10 mouse cellular contexts compared by ENCODE assay signal in the genomic region with DNA sequence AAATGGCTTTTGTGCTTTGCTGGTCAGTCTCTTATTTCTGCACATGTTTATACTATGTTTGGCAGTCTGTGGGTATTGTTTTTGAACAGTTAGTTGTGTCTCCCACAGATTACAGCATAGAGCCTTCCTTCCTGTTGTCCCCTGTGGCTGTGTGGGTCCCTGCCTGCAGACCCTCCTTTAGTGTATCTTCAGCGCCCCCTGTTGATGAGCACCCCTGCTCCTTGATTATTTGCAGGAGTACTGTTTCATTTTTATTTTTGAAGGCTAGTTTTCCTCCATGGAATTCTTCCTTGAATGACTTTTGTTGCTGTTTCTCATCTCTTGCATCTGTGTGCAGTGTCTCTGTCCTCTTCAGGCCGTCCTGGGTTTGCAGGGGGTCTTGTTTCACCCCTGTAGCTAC. TPM values are rescaled to one million over a fixed set of nuclear protein-coding genes. Genes with fewer than 3 reads are reported as not detected.
DNase-seq lines count a peak whose midpoint lies in the region; ATAC-seq and TF ChIP-seq lines count a peak whose summit lies in the region.
"Had no signal": no experiment of that assay in that cellular context is flagged by ENCODE, and none has a peak within 500 bp of the region (broad histone marks: within the 10 kb centered on the region; RNA-seq: fewer than 3 reads in every experiment).

No protein-coding gene starts in this region.

- no peak overlapping the region for H3K4me3 ChIP-seq in forebrain, embryonic 14.5 days (ENCODE audit: low read depth, low read length)
- H3K4me3 ChIP-seq in forebrain, embryonic 10.5 days: no peak overlapping the region
- H3K4me3 ChIP-seq in liver, adult 2 months (ENCODE audit: insufficient read depth, low read depth, low read length): no peak overlapping the region
- no peak overlapping the region for H3K4me3 ChIP-seq in liver, embryonic 12.5 days
- H3K4me3 ChIP-seq: heart, embryonic 15.5 days; midbrain, embryonic 12.5 days had no signal

- H3K79me2 ChIP-seq in liver, adult 2 months (ENCODE audit: control insufficient read depth, insufficient read depth, low read length): no peaks in the 10 kb centered on the region

- no peaks in the 10 kb centered on the region for H3K27me3 ChIP-seq in forebrain, embryonic 14.5 days (replicated peaks; ENCODE audit: control insufficient read depth, insufficient read depth, low read length)
- H3K27me3 ChIP-seq in forebrain, embryonic 10.5 days (ENCODE audit: poor library complexity, severe bottlenecking): no peaks in the 10 kb centered on the region
- no peaks in the 10 kb centered on the region for H3K27me3 ChIP-seq in liver, adult 2 months (ENCODE audit: control insufficient read depth, insufficient read depth, low read length)
- H3K27me3 ChIP-seq in liver, embryonic 12.5 days (replicated peaks): no peaks in the 10 kb centered on the region
- H3K27me3 ChIP-seq: heart, embryonic 15.5 days; midbrain, embryonic 12.5 days had no signal

- peak; percentile 70 for DNase-seq in forebrain, embryonic 14.5 days (ENCODE audit: low spot score)
- DNase-seq in forebrain, embryonic 10.5 days (ENCODE audit: extremely low spot score, low spot score): no peak
- DNase-seq in liver, adult 2 months (ENCODE audit: extremely low read depth, low read depth, low spot score): no peak
- peak; percentile 15 for DNase-seq in adipocyte (ENCODE audit: low spot score)
- DNase-seq in heart, postnatal 36 days: peak; percentile 34 to 62
- DNase-seq in thymus, postnatal 36 days: peak; percentile 66 to 69

- no peak for TF ChIP-seq POLR2A in liver, adult 2 months (IDR thresholded peaks at IDR 0.05; ENCODE audit: extremely low read depth, insufficient read depth, low read length)

- no peak for ATAC-seq in forebrain, embryonic 14.5 days
- no peak for ATAC-seq in liver, embryonic 12.5 days
- peak; percentile 86 for ATAC-seq in megakaryocyte progenitor cell, adult 5-6 weeks (replicated peaks; ENCODE audit: poor library complexity)

- peak; percentile 44 for TF ChIP-seq CTCF in liver, adult 2 months (IDR thresholded peaks at IDR 0.05; ENCODE audit: low read depth, low read length)

- no peaks in the 10 kb centered on the region for H3K4me1 ChIP-seq in forebrain, embryonic 14.5 days (ENCODE audit: control insufficient read depth, insufficient read depth, low read length)
- H3K4me1 ChIP-seq in forebrain, embryonic 10.5 days: no peaks in the 10 kb centered on the region
- H3K4me1 ChIP-seq in liver, adult 2 months (ENCODE audit: control insufficient read depth, insufficient read depth, low read length): no peaks in the 10 kb centered on the region
- peaks cover 6% of the 10 kb centered on the region; the same call in 1 of the 2 replicates for H3K4me1 ChIP-seq in liver, embryonic 12.5 days
- H3K4me1 ChIP-seq: heart, embryonic 15.5 days; midbrain, embryonic 12.5 days had no signal

- no peak overlapping the region for H3K27ac ChIP-seq in forebrain, embryonic 14.5 days (ENCODE audit: low read depth, low read length)
- H3K27ac ChIP-seq in forebrain, embryonic 10.5 days: no peak overlapping the region
- H3K27ac ChIP-seq in liver, adult 2 months (replicated peaks; ENCODE audit: insufficient read depth, low read depth, low read length): no peak overlapping the region
- no peak overlapping the region for H3K27ac ChIP-seq in liver, embryonic 12.5 days
- H3K27ac ChIP-seq: heart, embryonic 15.5 days; midbrain, embryonic 12.5 days had no signal

- H3K9ac ChIP-seq in forebrain, embryonic 14.5 days (ENCODE audit: low read length): no peak overlapping the region
- no peak overlapping the region for H3K9ac ChIP-seq in liver, adult 2 months (ENCODE audit: low read depth, low read length)
- H3K9ac ChIP-seq in liver, embryonic 12.5 days: no peak overlapping the region
- H3K9ac ChIP-seq: heart, embryonic 15.5 days; midbrain, embryonic 12.5 days had no signal

- H3K4me2 ChIP-seq in forebrain, embryonic 14.5 days (ENCODE audit: low read length): no peak overlapping the region
- H3K4me2 ChIP-seq in liver, embryonic 12.5 days: no peak overlapping the region
- H3K4me2 ChIP-seq: heart, embryonic 15.5 days; midbrain, embryonic 12.5 days had no signal

- WGBS in forebrain, embryonic 14.5 days: 39% methylated on average over 2 of the region's 2 CpGs
- 50% methylated on average over 2 of the region's 2 CpGs for WGBS in forebrain, embryonic 10.5 days
- 61% methylated on average over 2 of the region's 2 CpGs for WGBS in liver, adult 2 months
- WGBS in liver, embryonic 12.5 days (ENCODE audit: insufficient replicate concordance): 37% methylated on average over 2 of the region's 2 CpGs

- no peaks in the 10 kb centered on the region for H3K9me3 ChIP-seq in forebrain, embryonic 14.5 days (replicated peaks; ENCODE audit: control insufficient read depth, low read length)
- no peaks in the 10 kb centered on the region for H3K9me3 ChIP-seq in forebrain, embryonic 10.5 days
- H3K9me3 ChIP-seq in liver, embryonic 12.5 days (replicated peaks): no peaks in the 10 kb centered on the region
- H3K9me3 ChIP-seq: heart, embryonic 15.5 days; midbrain, embryonic 12.5 days had no signal

- intact Hi-C loops in heart, postnatal 36 days (cut with DNase I): loop anchor here (2.0 kb wide), 1 partner anchor 86 kb away; no protein-coding TSS in a partner anchor

- H3K36me3 ChIP-seq in forebrain, embryonic 14.5 days (ENCODE audit: control insufficient read depth, insufficient read depth, low read length): peaks cover 35% of the 10 kb centered on the region
- H3K36me3 ChIP-seq in forebrain, embryonic 10.5 days (replicated peaks): peaks cover 75% of the 10 kb centered on the region
- peaks cover 10% of the 10 kb centered on the region for H3K36me3 ChIP-seq in liver, adult 2 months (ENCODE audit: control insufficient read depth, insufficient read depth, low read length)
- peaks cover 80% of the 10 kb centered on the region for H3K36me3 ChIP-seq in liver, embryonic 12.5 days

RNA-seq across cellular contexts. Expression of a gene that starts 58.0 kb away (rescaled TPM):
- polyA plus RNA-seq in forebrain, embryonic 14.5 days (2014; fragmentation: Nextera tagmentation; extraction: Ambion mirVana): 15.6 and 16.1 TPM in 2 replicates
- 19.2 and 19.6 TPM in 2 replicates for polyA plus RNA-seq in forebrain, embryonic 10.5 days (2016; fragmentation: Nextera tagmentation; extraction: Ambion mirVana)
- 5.9 and 6.5 TPM in 2 replicates for total RNA-seq in liver, adult 2 months (2014; rRNA removed)
- polyA plus RNA-seq in liver, adult 2 months (2012; rRNA removed): 5.2 and 8.2 TPM in 2 replicates
- polyA plus RNA-seq in liver, embryonic 12.5 days (2016; fragmentation: Nextera tagmentation; extraction: Ambion mirVana): 5.6 and 7.1 TPM in 2 replicates
- 10 to 100 TPM; 16.9 to 18.4 TPM for total RNA-seq in heart, postnatal 36 days (2021)
- total RNA-seq in megakaryocyte progenitor cell, adult 5-6 weeks (2015): 10.1 and 12.4 TPM in 2 replicates
- total RNA-seq in megakaryocyte progenitor cell, adult 5-6 weeks (2017): 15.3 and 17.3 TPM in 2 replicates

Comparison
In these comparisons a context has a peak if more than half of its experiments do, and no peak if none do; other contexts are left out.
1. DNase-seq: peak in forebrain, embryonic 14.5 days (single experiment), adipocyte (single experiment), heart, postnatal 36 days (2 of 2) and thymus, postnatal 36 days (2 of 2); none in forebrain, embryonic 10.5 days (single experiment) and liver, adult 2 months (single experiment).